Mouse (Mus musculus) erythroblast, embryonic 14.5 days (primary cell): ENCODE measurements around the gene Il4ra.

Experiments used
- GATA1 ChIP-seq: IDR thresholded peaks from 2 replicates; pipeline ENCODE4 v1.6.1; 2012; ENCODE audit warnings: low read length, inconsistent platforms, mixed read lengths
- TAL1 ChIP-seq: IDR thresholded peaks from 3 replicates; pipeline ENCODE4 v1.6.1; 2012; ENCODE audit warnings: low read length, inconsistent platforms, mixed read lengths

DNA sequence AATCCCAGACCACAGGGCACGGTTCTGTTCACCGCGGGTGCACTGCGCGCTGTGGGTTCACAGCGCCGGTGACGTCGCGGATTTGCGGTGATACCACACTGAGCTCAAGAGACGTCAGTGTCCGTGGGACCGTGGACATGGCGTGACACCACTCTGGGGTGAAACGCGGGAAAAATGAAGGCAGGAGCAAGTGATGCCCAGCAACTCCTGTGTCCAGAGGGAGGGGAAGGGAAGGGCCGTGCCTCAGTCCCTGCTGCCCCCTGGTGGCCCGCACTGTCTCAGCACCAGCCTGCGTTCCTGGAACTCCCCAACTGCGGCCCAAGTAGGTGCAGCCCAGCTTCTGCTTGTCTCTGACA lies 29.4 kb downstream of the Il4ra start:
- TF ChIP-seq GATA1 (no peak), TAL1 (no peak)
